Mouse (Mus musculus): ENCODE data around the gene Vps51.

DNA sequence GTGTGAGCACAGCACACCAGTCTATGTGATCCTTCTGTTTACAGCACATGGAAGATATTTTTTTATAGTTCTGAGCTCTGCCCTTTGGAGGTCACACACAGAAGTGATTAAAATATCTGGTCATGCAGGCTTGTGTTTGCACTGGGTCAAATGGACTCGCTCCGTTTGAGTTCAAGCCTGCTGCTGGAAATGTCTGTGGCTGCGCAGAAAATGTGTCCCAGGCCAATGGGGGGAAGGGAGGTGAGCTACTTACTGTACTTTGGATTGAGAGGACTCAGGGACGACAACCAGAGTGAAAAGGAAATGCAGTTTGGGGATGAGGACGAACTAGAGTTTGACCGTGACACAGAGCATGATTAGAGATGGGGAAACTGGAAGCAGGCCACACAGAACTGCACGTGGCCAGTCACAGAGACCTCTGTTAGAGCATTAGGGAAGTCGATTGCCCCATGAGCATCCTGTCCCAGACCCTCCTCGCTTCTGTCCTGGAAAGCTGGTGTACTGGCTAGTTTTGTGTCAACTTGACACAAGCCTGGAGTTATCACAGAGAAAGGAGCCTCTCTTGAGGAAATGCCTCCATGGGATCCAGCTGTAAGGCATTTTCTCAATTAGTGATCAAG, 41.0 kb downstream of the Vps51 start:
- TF ChIP-seq CTCF (IDR thresholded peaks at IDR 0.05; ENCODE audit: control insufficient read depth, insufficient read depth, low read length) (no peak), POLR2A (IDR thresholded peaks at IDR 0.05; ENCODE audit: borderline replicate concordance, control insufficient read depth, low read depth, low read length) (no peak)
